Mouse (Mus musculus) liver, embryonic 12.5 days (tissue): ENCODE results near the gene Speg. TPM values are rescaled to one million over a fixed set of nuclear protein-coding genes. Genes with fewer than 3 reads are reported as not detected.

ENCODE experiments used
- ATAC-seq: fragments of 200-750 bp; cut with Nextera tagmentation; 2 replicates; pipeline ENCODE4 v1.8.0; 2017; ENCODE audit warnings: moderate number of reproducible peaks, mild to moderate bottlenecking, moderate library complexity
- H3K27ac ChIP-seq: fragments of 300-500 bp; sonication (generic); 2 replicates; pipeline ENCODE4 v1.5.1; 2016; ENCODE audit warnings: mild to moderate bottlenecking
- H3K27me3 ChIP-seq: fragments of 300-500 bp; sonication (generic); replicated peaks from 2 replicates; pipeline ENCODE4 v1.6.1; 2016; ENCODE audit warnings: mild to moderate bottlenecking, moderate library complexity
- H3K36me3 ChIP-seq: fragments of 300-500 bp; sonication (generic); 2 replicates; pipeline ENCODE4 v1.6.1; 2016; ENCODE audit warnings: mild to moderate bottlenecking, moderate library complexity
- H3K4me1 ChIP-seq: fragments of 300-500 bp; sonication (generic); 2 replicates; pipeline ENCODE4 v1.6.1; 2016
- H3K4me2 ChIP-seq: fragments of 300-500 bp; sonication (generic); 2 replicates; pipeline ENCODE4 v1.6.1; 2016; ENCODE audit warnings: mild to moderate bottlenecking, moderate library complexity
- H3K4me3 ChIP-seq: fragments of 300-500 bp; sonication (generic); 2 replicates; pipeline ENCODE4 v1.5.1; 2016; ENCODE audit warnings: mild to moderate bottlenecking, moderate library complexity
- H3K9ac ChIP-seq: fragments of 300-500 bp; sonication (generic); 2 replicates; pipeline ENCODE4 v1.6.1; 2016; ENCODE audit warnings: mild to moderate bottlenecking, moderate library complexity
- H3K9me3 ChIP-seq: fragments of 300-500 bp; sonication (generic); replicated peaks from 2 replicates; pipeline ENCODE4 v1.6.1; 2016; ENCODE audit warnings: mild to moderate bottlenecking, moderate library complexity
- WGBS: fragments of 180-500 bp; shearing (Covaris S2); methylation state at CpG from one replicate; pipeline ENCODE4 v1.1.7; 2016; ENCODE audit not compliant: insufficient replicate concordance; 5-methylcytosine and 5-hydroxymethylcytosine counted together
- polyA plus RNA-seq: library from polyadenylated mRNA; unstranded; fragments of >200 nt; fragmentation: Nextera tagmentation; extraction: Ambion mirVana; gene quantifications from 2 replicates; pipeline ENCODE4 v1.2.1, GENCODE M21; 2016

The Speg gene
- polyA plus RNA-seq, 1 experiment from 2014 or later = 11.4 TPM

DNA sequence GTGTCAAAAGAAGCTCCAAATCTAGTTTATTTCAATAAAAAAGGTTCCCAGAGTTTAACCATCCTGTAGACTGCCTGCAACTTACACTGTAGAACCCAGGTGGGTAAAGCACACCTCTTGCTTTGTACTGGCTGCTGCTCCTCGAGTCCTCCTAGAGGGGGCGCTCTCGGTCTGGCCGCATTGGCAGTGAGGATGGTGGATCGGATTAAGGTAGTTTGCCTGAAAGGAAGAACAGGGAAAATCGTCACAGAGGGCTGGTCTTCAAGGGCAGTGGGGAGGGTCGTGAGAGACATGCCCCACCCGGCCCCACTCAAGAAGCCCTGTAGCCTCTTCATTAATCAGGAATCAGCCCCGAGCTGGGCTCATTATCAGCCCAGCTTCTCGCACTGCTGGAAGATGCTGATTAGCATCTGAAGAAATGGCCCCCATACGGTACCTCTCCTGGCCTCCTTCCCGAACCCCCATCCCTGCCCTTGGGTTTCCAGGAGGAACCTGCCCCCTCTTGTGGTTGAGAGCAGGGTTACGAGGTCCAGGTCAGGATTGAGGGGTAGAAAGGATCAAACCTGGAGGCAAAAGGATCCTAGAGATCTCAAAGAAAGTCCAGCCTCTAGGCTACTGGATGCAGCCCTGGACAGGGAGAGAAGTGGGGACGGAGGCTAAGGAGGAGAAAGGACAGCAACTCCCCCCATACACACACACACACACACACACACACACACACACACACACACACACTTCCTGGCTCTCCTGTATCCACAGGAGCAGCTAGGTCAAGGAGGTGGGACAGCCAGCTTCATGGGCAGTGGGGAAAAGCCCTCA, 81.9 kb downstream of the Speg start:
- no peaks in the 10 kb centered on the region for H3K9me3 ChIP-seq
- peaks cover 55% of the 10 kb centered on the region for H3K4me1 ChIP-seq
- H3K4me2 ChIP-seq = no peak overlapping the region
- H3K36me3 ChIP-seq = no peaks in the 10 kb centered on the region
- H3K27me3 ChIP-seq = peaks cover 98% of the 10 kb centered on the region
- ATAC-seq = 0 out of 2 replicates have a peak, but pooled peaks have one; percentile 9
- no peak overlapping the region for H3K4me3 ChIP-seq
- H3K27ac ChIP-seq = no peak overlapping the region
- H3K9ac ChIP-seq = no peak overlapping the region
- 8% methylated on average over 14 of the region's 14 CpGs for WGBS

DNA sequence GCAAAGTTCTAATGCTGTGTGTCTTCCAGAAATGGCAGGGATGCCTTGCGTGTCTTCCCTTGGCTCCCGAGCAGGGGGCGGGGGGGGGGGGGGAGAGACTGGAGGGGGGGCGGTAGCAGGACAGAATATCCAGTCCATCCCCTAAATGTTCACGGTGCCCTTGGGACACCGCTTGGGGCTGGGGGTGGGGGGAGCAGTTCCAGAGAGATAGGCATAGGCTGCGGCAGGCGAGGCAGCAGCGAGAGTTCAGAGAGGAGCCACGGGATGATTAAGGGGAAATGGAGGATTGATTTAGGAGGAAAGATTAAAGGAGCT, 82.6 kb downstream of the Speg start:
- H3K36me3 ChIP-seq = no peaks in the 10 kb centered on the region
- 3% methylated on average over 7 of the region's 10 CpGs for WGBS
- no peak for ATAC-seq
- H3K27me3 ChIP-seq = peaks cover 91% of the 10 kb centered on the region
- H3K27ac ChIP-seq = no peak overlapping the region
- H3K9me3 ChIP-seq = no peaks in the 10 kb centered on the region
- no peak overlapping the region for H3K9ac ChIP-seq
- peak overlapping the region; percentile 65 for H3K4me2 ChIP-seq
- H3K4me3 ChIP-seq = peak overlapping the region; percentile 42
- peaks cover 61% of the 10 kb centered on the region for H3K4me1 ChIP-seq

DNA sequence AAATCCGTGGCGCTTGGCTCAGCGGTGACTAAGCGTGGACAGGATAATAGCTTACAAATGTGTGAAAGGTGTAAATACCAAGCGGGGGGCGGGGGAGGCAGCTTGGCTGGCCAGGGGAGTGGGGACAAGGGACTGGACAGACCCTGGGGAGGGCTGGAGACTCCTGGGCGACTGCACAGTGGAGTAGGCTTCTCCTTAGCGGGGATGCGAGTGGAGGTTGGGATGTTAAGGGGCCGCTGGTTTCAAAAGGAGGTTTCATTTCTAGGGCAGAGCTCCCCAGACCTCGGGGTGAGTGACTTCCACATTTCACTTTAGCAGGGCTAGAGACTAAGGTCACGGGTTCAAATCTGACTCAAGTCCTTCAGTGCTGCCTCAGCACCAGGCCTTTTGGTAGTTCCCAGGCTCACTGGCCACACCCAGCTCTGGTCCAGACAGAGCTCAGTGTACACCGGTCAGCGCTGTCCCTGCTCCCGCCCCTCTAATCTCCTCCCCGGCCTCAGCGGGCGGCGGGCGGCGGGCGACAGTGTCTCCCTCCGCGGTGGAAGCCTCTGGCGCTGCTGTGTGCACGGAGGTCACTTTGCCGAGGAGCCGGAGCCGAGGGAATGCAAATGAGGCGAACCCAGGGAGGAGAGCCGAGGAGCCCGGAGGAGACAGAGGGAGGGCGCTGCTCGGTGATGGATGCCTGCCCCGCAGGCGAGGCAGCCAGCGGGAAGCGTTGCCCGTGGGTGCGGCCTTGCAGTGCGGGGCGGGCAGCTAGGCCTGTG, 83.1 kb downstream of the Speg start:
- WGBS = 3% methylated on average over 42 of the region's 42 CpGs
- Histone ChIP-seq H3K4me1 (peaks cover 65% of the 10 kb centered on the region), H3K27ac (peak overlapping the region; percentile 58; the same call in 1 of the 2 replicates), H3K4me2 (peak overlapping the region; percentile 65), H3K36me3 (no peaks in the 10 kb centered on the region), H3K9me3 (no peaks in the 10 kb centered on the region), H3K9ac (peak overlapping the region; percentile 27; the same call in 1 of the 2 replicates), H3K27me3 (peaks cover 85% of the 10 kb centered on the region), H3K4me3 (peak overlapping the region; percentile 42)
- peak; percentile 57 for ATAC-seq

GRCm38 (mm10) chr1:75458789-75459684, 83.9 kb downstream of the Speg start:
- Histone ChIP-seq H3K27ac (peak overlapping the region; percentile 58; the same call in 1 of the 2 replicates), H3K27me3 (peaks cover 80% of the 10 kb centered on the region), H3K4me3 (peak overlapping the region; percentile 42), H3K36me3 (no peaks in the 10 kb centered on the region), H3K4me1 (peaks cover 74% of the 10 kb centered on the region), H3K4me2 (peak overlapping the region; percentile 65), H3K9ac (no peak overlapping the region), H3K9me3 (no peaks in the 10 kb centered on the region)
- WGBS = 21% methylated on average over 20 of the region's 23 CpGs
- ATAC-seq = no peak

DNA sequence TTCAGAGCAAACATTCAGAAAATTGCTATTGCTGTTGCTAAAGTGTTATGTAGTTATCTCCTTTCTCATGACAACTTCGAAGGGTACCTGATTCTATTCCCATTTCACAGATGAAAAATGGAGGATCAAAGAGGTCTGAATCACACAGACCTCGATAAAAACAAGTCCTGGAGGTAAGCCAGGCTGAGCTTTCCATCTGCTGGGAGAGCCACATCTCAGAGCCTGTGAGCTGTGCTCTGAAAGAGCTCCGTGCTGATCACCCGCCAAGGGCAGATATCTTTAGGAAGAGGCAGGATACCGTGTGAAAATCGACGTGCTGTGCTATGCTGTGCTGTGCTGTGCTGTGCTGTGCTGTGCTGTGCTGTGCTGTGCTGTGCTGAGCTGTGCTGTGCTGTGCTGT, 85.2 kb downstream of the Speg start:
- 54% methylated on average over 7 of the region's 7 CpGs for WGBS
- Histone ChIP-seq H3K27me3 (peaks cover 80% of the 10 kb centered on the region), H3K4me1 (peaks cover 81% of the 10 kb centered on the region), H3K4me3 (no peak overlapping the region), H3K27ac (no peak overlapping the region), H3K9me3 (no peaks in the 10 kb centered on the region), H3K9ac (no peak overlapping the region), H3K36me3 (no peaks in the 10 kb centered on the region), H3K4me2 (no peak overlapping the region)
- no peak for ATAC-seq

DNA sequence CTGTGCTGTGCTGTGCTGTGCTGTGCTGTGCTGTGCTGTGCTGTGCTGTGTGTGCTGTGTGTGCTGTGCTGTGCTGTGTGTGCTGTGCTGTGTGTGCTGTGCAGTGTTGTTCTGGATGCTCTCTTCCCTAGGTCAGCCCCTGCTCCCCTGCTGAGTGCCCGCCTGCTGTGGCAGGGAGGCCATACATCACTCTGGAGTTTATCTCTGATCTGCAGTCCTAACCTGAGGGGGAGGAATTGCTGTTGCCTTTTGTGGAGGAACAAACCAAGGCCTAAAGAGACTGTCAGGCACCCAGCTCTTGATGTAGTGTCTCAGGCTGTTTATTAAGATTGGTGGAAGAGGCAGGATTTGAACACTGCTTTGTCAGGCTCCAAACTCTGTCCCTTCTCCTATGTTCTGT, 87.5 kb downstream of the Speg start:
- H3K27me3 ChIP-seq = peaks cover 78% of the 10 kb centered on the region
- H3K4me2 ChIP-seq = peak overlapping the region; percentile 65
- peak; percentile 79 for ATAC-seq

DNA sequence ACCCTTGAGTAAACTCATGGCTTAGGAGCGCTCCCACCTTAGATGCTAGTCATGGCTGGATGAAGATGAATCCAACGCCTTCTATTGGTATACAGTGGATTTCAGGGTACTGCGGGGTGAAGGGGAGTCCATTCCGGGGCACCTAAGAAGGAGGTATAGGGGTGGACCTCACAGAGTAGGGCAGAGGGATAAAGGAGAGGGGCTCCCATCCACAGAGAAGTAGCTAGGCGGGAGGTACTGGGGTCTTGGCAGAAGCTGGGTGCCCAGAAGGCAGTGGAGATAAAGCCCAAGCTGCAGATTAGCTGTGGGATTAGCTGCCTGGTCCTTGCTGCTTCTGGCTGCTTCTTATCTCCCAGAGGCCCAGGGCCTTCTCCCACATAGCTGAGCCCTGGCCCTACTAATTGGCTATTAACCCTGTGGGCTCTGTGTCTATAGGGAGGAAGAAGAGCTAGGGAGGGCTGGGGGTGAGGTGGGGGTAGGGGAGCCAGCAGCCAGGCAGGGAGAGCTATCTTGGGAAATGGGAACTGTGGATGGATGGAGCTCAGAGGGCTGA, 88.6 kb downstream of the Speg start:
- Histone ChIP-seq H3K27me3 (peaks cover 78% of the 10 kb centered on the region), H3K4me3 (0 out of 2 replicates have a peak overlapping the region, but pooled peaks have one; percentile 21), H3K4me1 (peaks cover 64% of the 10 kb centered on the region), H3K4me2 (peak overlapping the region; percentile 65), H3K36me3 (no peaks in the 10 kb centered on the region), H3K27ac (peak overlapping the region; percentile 80), H3K9me3 (no peaks in the 10 kb centered on the region), H3K9ac (peak overlapping the region; percentile 46)
- ATAC-seq = peak; percentile 90
- WGBS = 33% methylated on average over 5 of the region's 5 CpGs

More for the DNA sequence above, 87.5 kb downstream of the Speg start:
- no peak overlapping the region for H3K4me3 ChIP-seq
- H3K9me3 ChIP-seq = no peaks in the 10 kb centered on the region
- WGBS = 6% methylated on average over 1 of the region's 1 CpGs
- H3K36me3 ChIP-seq = no peaks in the 10 kb centered on the region
- H3K27ac ChIP-seq = peak overlapping the region; percentile 80
- H3K4me1 ChIP-seq = peaks cover 75% of the 10 kb centered on the region
- peak overlapping the region; percentile 44 for H3K9ac ChIP-seq

DNA sequence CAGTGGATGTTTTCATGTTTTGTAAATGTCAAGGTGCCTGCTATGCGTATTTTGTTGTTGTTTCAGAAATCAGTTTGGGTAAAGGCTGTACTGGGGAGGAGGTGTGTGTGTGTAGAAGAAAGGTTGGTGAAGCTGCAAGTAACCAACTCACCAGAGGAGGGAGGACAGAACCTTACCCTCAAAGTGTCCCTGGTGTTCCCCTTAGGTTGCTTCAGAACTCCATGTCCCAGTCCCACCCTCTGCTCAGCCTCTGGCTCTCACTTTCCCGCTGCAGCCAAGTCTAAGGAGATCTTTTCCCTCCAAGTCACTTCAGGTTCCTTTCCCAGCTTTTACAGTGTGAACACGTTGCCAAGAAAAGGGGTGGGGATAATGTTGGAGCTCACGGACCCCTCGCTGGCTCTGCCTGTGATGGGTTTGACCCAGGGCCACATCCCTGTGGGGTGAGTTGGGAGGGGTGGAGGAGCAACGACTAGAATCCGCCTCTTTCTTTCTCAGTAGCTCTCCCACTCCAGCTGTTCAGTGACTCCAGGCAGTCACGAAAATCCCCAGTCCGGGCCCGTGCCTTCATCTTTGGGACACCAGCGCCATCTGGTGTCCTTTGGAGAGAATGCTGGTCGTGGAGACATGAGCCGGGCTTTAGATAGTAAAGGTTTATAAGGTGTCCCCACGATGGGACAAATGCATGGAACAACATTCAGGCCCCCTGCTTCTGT, 92.3 kb downstream of the Speg start:
- Histone ChIP-seq H3K9ac (no peak overlapping the region), H3K4me3 (no peak overlapping the region), H3K9me3 (no peaks in the 10 kb centered on the region), H3K4me1 (peaks cover 43% of the 10 kb centered on the region), H3K4me2 (0 out of 2 replicates have a peak overlapping the region, but pooled peaks have one; percentile 7), H3K27ac (no peak overlapping the region), H3K36me3 (no peaks in the 10 kb centered on the region), H3K27me3 (peaks cover 82% of the 10 kb centered on the region)
- WGBS = 7% methylated on average over 14 of the region's 14 CpGs
- ATAC-seq = no peak

- Histone ChIP-seq H3K4me1 (peaks cover 23% of the 10 kb centered on the region), H3K4me2 (no peak overlapping the region), H3K9me3 (no peaks in the 10 kb centered on the region), H3K36me3 (peaks cover 11% of the 10 kb centered on the region), H3K9ac (no peak overlapping the region), H3K27ac (no peak overlapping the region), H3K4me3 (no peak overlapping the region), H3K27me3 (peaks cover 95% of the 10 kb centered on the region)
- ATAC-seq = no peak
- 64% methylated on average over 17 of the region's 17 CpGs for WGBS
These were observed 94.3 kb downstream of the Speg start for GRCm38 (mm10) chr1:75469287-75469825.

DNA sequence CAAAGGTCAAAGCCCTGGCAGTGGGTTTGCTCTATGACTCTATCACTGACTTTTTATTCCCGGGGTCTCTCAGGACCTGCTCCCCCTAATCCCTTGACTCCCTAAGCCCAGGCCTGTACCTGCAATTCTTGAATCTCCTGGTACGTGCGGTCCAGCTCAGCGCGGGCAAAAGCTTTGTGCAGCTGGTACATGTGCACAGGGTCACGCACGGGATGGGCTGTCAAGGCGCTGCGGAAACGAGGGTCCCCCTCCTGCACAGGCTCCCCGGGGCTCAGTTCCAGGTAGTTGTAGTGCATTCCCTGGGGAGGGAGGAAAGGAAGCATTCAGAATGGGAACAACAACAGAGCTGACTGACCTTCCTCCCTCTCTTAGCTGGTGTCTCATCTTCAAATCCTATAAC, 101.3 kb downstream of the Speg start:
- Histone ChIP-seq H3K4me2 (no peak overlapping the region), H3K9me3 (no peaks in the 10 kb centered on the region), H3K27ac (no peak overlapping the region), H3K4me1 (peaks cover 32% of the 10 kb centered on the region), H3K36me3 (peaks cover 35% of the 10 kb centered on the region), H3K27me3 (peaks cover 99% of the 10 kb centered on the region), H3K4me3 (no peak overlapping the region), H3K9ac (no peak overlapping the region)
- 88% methylated on average over 11 of the region's 11 CpGs for WGBS
- ATAC-seq = no peak
